Mouse (Mus musculus): ENCODE measurements around the gene Tbc1d14. TPM values are rescaled to one million over a fixed set of nuclear protein-coding genes. Genes with fewer than 3 reads are reported as not detected.

Tbc1d14 gene
- 38.1 and 38.2 TPM in 2 replicates for polyA plus RNA-seq (2015; fragmentation: Nextera tagmentation; extraction: Ambion mirVana)

DNA sequence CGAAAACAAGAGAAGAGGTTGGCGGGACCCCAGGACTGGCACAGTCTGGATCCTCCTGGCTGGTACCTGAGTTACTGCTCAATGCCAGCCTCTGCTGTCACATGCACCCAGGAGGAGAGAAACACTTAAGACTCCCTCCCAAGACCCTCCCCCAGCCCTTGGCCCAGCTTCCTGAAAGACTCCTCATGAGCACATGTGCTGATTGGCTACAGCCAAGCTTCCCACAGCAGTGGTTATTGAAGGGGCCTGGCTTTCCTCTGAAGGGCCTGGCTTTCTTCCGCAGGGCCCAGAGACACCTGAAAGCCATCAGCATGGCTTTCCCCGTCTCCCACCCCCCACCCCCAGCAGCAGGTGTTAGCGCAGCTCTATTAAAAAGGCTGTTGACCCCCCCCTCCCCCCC, at the start of gene Tbc1d14:
Gene Tbc1d14, minus strand, starts transcription at position 101 of the 400 bp plus-strand sequence.
- Histone ChIP-seq H3K27me3 (no peaks in the 10 kb centered on the region), H3K4me3 (no peak within 1 kb of the TSS), H3K9me3 (no peaks in the 10 kb centered on the region), H3K4me1 (peaks cover 3% of the 10 kb centered on the region; the same call in 1 of the 2 replicates), H3K4me2 (replicated peaks) (no peak within 1 kb of the TSS), H3K36me3 (0 out of 2 replicates have a peak, but pooled peaks cover 1% of the 10 kb centered on the region), H3K9ac (no peak within 1 kb of the TSS), H3K27ac (no peak within 1 kb of the TSS)
- 60% methylated on average over 5 of the region's 5 CpGs for WGBS
- no peak for ATAC-seq (ENCODE audit: low FRiP score, low read depth)

- WGBS: 77% methylated on average over 5 of the region's 5 CpGs
- Histone ChIP-seq H3K27ac (no peak overlapping the region), H3K36me3 (peaks cover 31% of the 10 kb centered on the region), H3K9me3 (no peaks in the 10 kb centered on the region), H3K4me2 (replicated peaks) (no peak overlapping the region), H3K27me3 (no peaks in the 10 kb centered on the region), H3K9ac (no peak overlapping the region), H3K4me1 (no peaks in the 10 kb centered on the region), H3K4me3 (no peak overlapping the region)
- no peak for ATAC-seq (ENCODE audit: low FRiP score, low read depth)
Observed at GRCm38 (mm10) chr5:36625612-36626011, 32.5 kb upstream of the Tbc1d14 start.

GRCm38 (mm10) chr5:36623670-36624069, 30.6 kb upstream of the Tbc1d14 start:
- peaks cover 23% of the 10 kb centered on the region for H3K36me3 ChIP-seq
- H3K4me3 ChIP-seq: no peak overlapping the region
- H3K27me3 ChIP-seq: no peaks in the 10 kb centered on the region
- H3K9me3 ChIP-seq: no peaks in the 10 kb centered on the region
- H3K27ac ChIP-seq: no peak overlapping the region
- no peaks in the 10 kb centered on the region for H3K4me1 ChIP-seq
- H3K4me2 ChIP-seq (replicated peaks): no peak overlapping the region
- no peak for ATAC-seq (ENCODE audit: low FRiP score, low read depth)
- WGBS: 89% methylated on average over 5 of the region's 5 CpGs
- no peak overlapping the region for H3K9ac ChIP-seq

- Histone ChIP-seq H3K4me1 (no peaks in the 10 kb centered on the region), H3K9me3 (no peaks in the 10 kb centered on the region), H3K27ac (no peak overlapping the region), H3K4me2 (replicated peaks) (no peak overlapping the region), H3K36me3 (peaks cover 33% of the 10 kb centered on the region), H3K9ac (no peak overlapping the region), H3K4me3 (no peak overlapping the region), H3K27me3 (no peaks in the 10 kb centered on the region)
- no peak for ATAC-seq (ENCODE audit: low FRiP score, low read depth)
- 87% methylated on average over 5 of the region's 5 CpGs for WGBS
Observed at GRCm38 (mm10) chr5:36621058-36621449, 28.0 kb upstream of the Tbc1d14 start.

DNA sequence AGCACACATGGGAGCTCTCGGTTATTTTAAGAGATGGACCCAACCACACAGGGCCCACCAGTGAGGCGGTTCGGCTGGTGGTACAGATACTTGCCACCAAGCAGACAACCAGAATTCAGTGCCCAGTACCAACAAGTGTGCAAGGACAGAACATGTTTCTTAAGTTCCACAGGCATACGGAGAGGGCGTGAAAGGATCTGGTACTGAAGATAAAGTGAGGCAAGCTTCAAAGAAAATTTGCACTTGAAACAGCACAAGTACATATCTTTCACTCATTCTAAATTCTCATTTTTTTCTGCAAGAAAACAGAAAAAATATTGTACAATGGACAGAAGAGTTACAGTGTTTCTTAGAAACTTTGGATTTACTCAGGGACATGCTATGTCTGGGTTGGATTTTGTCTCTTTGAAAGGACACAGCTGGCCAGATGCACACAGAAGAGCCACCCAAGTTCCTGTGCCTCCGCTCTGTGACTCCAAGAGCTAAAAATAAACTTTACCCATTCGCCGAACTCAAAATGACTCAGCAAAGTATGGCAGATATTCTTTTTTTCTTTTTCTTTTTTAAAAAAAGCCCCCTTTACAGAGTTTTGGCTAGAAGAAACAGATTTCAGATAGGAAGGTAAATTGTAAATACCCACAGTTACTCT, 27.5 kb upstream of the Tbc1d14 start:
- no peak overlapping the region for H3K4me3 ChIP-seq
- WGBS: 89% methylated on average over 8 of the region's 8 CpGs
- peaks cover 38% of the 10 kb centered on the region for H3K36me3 ChIP-seq
- no peaks in the 10 kb centered on the region for H3K27me3 ChIP-seq
- no peak overlapping the region; the same call in 1 of the 2 replicates for H3K9ac ChIP-seq
- no peaks in the 10 kb centered on the region for H3K9me3 ChIP-seq
- no peaks in the 10 kb centered on the region for H3K4me1 ChIP-seq
- no peak for ATAC-seq (ENCODE audit: low FRiP score, low read depth)
- H3K4me2 ChIP-seq (replicated peaks): no peak overlapping the region
- no peak overlapping the region for H3K27ac ChIP-seq

DNA sequence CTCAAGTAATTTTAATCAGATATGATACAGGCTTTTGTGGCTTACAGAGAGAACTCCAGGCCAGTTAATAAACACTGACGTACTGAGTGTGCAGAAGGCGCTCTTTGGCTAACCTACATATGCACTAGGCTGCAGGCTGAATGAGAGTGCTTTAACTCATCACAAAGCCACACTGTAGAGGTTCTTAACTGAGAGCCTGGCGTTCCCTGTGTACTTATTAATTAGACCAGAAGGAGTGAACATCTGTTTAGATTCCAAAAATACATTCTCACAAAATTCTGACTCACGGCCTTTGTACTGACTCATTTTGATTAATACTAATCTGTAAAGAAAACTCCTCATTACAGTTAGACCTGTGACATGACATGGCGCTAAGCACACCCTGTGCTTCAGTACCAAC, 25.8 kb upstream of the Tbc1d14 start:
- Histone ChIP-seq H3K27ac (no peak overlapping the region), H3K4me3 (no peak overlapping the region), H3K4me1 (no peaks in the 10 kb centered on the region), H3K4me2 (replicated peaks) (no peak overlapping the region), H3K9ac (no peak overlapping the region), H3K9me3 (no peaks in the 10 kb centered on the region), H3K27me3 (no peaks in the 10 kb centered on the region), H3K36me3 (peaks cover 54% of the 10 kb centered on the region)
- 89% methylated on average over 5 of the region's 5 CpGs for WGBS
- no peak for ATAC-seq (ENCODE audit: low FRiP score, low read depth)

GRCm38 (mm10) chr5:36618356-36618755, 25.3 kb upstream of the Tbc1d14 start:
- WGBS: 71% methylated on average over 4 of the region's 4 CpGs
- H3K9ac ChIP-seq: no peak overlapping the region
- peaks cover 59% of the 10 kb centered on the region for H3K36me3 ChIP-seq
- H3K4me3 ChIP-seq: no peak overlapping the region
- no peak overlapping the region for H3K4me2 ChIP-seq (replicated peaks)
- no peaks in the 10 kb centered on the region for H3K9me3 ChIP-seq
- no peaks in the 10 kb centered on the region for H3K4me1 ChIP-seq
- H3K27ac ChIP-seq: no peak overlapping the region
- ATAC-seq (ENCODE audit: low FRiP score, low read depth): no peak
- no peaks in the 10 kb centered on the region for H3K27me3 ChIP-seq

GRCm38 (mm10) chr5:36614124-36614523, 21.0 kb upstream of the Tbc1d14 start:
- 0 out of 2 replicates have a peak, but pooled peaks cover 4% of the 10 kb centered on the region for H3K4me1 ChIP-seq
- 81% methylated on average over 4 of the region's 4 CpGs for WGBS
- ATAC-seq (ENCODE audit: low FRiP score, low read depth): no peak
- no peak overlapping the region for H3K4me3 ChIP-seq
- no peak overlapping the region for H3K27ac ChIP-seq
- no peak overlapping the region for H3K4me2 ChIP-seq (replicated peaks)
- no peak overlapping the region for H3K9ac ChIP-seq
- no peaks in the 10 kb centered on the region for H3K27me3 ChIP-seq
- H3K9me3 ChIP-seq: no peaks in the 10 kb centered on the region
- H3K36me3 ChIP-seq: peaks cover 83% of the 10 kb centered on the region

DNA sequence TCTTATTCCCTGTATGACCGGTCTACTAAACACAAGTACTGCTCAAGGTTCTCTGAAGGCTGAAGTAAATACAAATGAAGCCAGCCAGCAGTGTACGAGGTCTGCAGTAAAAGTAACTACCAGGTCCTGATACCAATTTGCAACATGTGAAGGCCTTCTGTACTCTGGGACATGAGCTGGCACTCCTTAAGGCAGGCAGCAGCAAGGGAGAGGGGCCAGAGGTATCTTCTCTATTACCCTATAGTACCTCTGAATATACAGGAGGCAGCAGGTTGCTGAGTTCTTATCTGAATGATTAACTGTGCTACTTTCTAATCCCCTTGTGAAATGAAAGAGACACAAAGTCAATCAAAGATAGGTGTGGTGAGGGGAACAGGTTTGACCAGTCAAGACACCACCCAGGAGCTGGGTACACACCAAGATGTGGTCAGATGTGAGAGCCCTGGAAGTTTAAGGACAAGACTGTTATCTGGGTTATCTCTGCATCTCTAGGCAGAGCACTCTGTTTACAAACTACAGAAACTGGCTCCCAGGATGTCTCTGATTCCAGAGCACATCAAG, 15.9 kb upstream of the Tbc1d14 start:
- ATAC-seq (ENCODE audit: low FRiP score, low read depth): 0 out of 2 replicates have a peak, but pooled peaks have one; percentile 8
- Histone ChIP-seq H3K9me3 (no peaks in the 10 kb centered on the region), H3K36me3 (peaks cover 79% of the 10 kb centered on the region), H3K4me3 (no peak overlapping the region), H3K4me1 (0 out of 2 replicates have a peak, but pooled peaks cover 7% of the 10 kb centered on the region), H3K27me3 (no peaks in the 10 kb centered on the region), H3K4me2 (replicated peaks) (no peak overlapping the region), H3K27ac (0 out of 2 replicates have a peak overlapping the region, but pooled peaks have one; percentile 22), H3K9ac (no peak overlapping the region)
- WGBS: 66% methylated on average over 2 of the region's 2 CpGs

DNA sequence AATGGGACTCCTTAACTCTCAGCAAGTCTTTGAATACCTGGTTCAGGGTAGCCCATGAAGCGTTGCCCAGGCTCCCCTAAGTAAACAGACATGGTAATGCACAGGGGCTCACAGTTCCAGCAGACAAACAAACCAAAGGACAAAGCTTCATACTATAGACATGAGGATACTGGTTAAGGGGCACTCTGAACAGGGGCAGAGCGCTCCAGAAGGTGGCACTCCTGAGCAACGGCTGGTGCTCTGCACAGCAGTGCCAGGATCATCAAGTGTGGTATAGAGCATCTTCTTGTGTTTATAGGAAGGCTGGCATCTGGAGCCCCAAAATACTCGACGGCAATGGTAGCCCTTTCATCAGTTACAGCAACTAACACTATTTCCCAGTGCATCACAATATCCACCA, 10.0 kb upstream of the Tbc1d14 start:
- H3K27ac ChIP-seq: no peak overlapping the region
- H3K9ac ChIP-seq: no peak overlapping the region
- H3K36me3 ChIP-seq: peaks cover 91% of the 10 kb centered on the region
- no peaks in the 10 kb centered on the region for H3K4me1 ChIP-seq
- WGBS: 88% methylated on average over 5 of the region's 5 CpGs
- H3K9me3 ChIP-seq: no peaks in the 10 kb centered on the region
- H3K4me3 ChIP-seq: no peak overlapping the region
- no peak overlapping the region for H3K4me2 ChIP-seq (replicated peaks)
- no peak for ATAC-seq (ENCODE audit: low FRiP score, low read depth)
- no peaks in the 10 kb centered on the region for H3K27me3 ChIP-seq

DNA sequence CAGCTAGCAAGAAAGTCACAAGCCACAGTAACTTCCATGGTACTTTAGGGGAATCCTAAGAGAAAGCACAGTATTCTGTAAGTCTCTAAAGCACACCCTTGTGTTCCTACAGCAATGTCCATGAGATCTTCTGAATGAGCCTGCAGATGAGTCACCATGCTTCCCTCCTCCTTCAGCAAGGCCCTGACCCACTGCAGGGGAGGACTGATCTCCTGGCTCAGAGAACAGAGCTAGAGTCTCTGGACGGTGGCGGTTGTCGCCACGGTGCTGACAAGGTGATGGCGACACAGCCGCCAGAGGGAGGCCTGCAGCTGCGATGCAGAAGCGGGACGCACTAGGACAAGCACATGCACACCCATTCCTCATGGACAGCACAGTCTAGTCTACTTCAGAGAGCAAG, 9.0 kb upstream of the Tbc1d14 start:
- Histone ChIP-seq H3K9me3 (no peaks in the 10 kb centered on the region), H3K36me3 (peaks cover 84% of the 10 kb centered on the region), H3K4me2 (replicated peaks) (no peak overlapping the region), H3K9ac (no peak overlapping the region), H3K4me3 (no peak overlapping the region), H3K27ac (no peak overlapping the region), H3K27me3 (no peaks in the 10 kb centered on the region), H3K4me1 (no peaks in the 10 kb centered on the region)
- 91% methylated on average over 9 of the region's 9 CpGs for WGBS
- no peak for ATAC-seq (ENCODE audit: low FRiP score, low read depth)

- 91% methylated on average over 7 of the region's 7 CpGs for WGBS
- no peaks in the 10 kb centered on the region for H3K27me3 ChIP-seq
- H3K27ac ChIP-seq: no peak overlapping the region
- H3K4me3 ChIP-seq: no peak overlapping the region
- H3K9ac ChIP-seq: no peak overlapping the region
- H3K4me1 ChIP-seq: peaks cover 3% of the 10 kb centered on the region; the same call in 1 of the 2 replicates
- ATAC-seq (ENCODE audit: low FRiP score, low read depth): no peak
- peaks cover 79% of the 10 kb centered on the region for H3K36me3 ChIP-seq
- no peak overlapping the region for H3K4me2 ChIP-seq (replicated peaks)
- H3K9me3 ChIP-seq: no peaks in the 10 kb centered on the region
Observed at GRCm38 (mm10) chr5:36601492-36601891, 8.4 kb upstream of the Tbc1d14 start.

Measured in limb, embryonic 13.5 days (tissue).